8 mouse cellular contexts compared by ENCODE assay signal in genomic region chr9:41735448-41736233, GRCm38 (mm10).
DNase-seq lines count a peak whose midpoint lies in the region; ATAC-seq and TF ChIP-seq lines count a peak whose summit lies in the region.

No protein-coding gene starts in this region.

- no peaks in the 10 kb centered on the region; the same call in 1 of the 2 replicates for H3K36me3 ChIP-seq in forebrain, embryonic 13.5 days (ENCODE audit: poor library complexity, severe bottlenecking)
- H3K36me3 ChIP-seq in liver, embryonic 16.5 days (ENCODE audit: control insufficient read depth, insufficient read depth) = no peaks in the 10 kb centered on the region

- no peak for TF ChIP-seq CTCF in layer of hippocampus, adult 2 months (conservative IDR thresholded peaks at IDR 0.05)

- intact Hi-C loops in heart, postnatal 36 days (cut with DNase I) = loop anchor here (5.0 to 10.0 kb wide), 2 partner anchors 153 to 251 kb away; no protein-coding TSS in a partner anchor

- DNase-seq in 3134 (ENCODE audit: extremely low read depth, insufficient read length, low spot score) = peak; percentile 51
- DNase-seq in heart, postnatal 36 days = peak; percentile 41 to 46
- DNase-seq in layer of hippocampus, adult 2 months (ENCODE audit: low spot score in 2 of 2) = peak; percentile 63 to 81
- peak; percentile 15 for DNase-seq in ovary, postnatal 10 days (ENCODE audit: low spot score)
- no peak for DNase-seq in thymus, postnatal 0 days (ENCODE audit: low spot score)

- H3K4me2 ChIP-seq in forebrain, embryonic 13.5 days = peak overlapping the region; percentile 66
- H3K4me2 ChIP-seq in liver, embryonic 16.5 days (ENCODE audit: low read depth, low read length) = peak overlapping the region; percentile 46

- ATAC-seq in forebrain, embryonic 13.5 days = peak; percentile 93
- ATAC-seq in liver, embryonic 16.5 days (ENCODE audit: low read depth) = no peak

- no peaks in the 10 kb centered on the region for H3K4me1 ChIP-seq in brown adipose tissue, adult 24 weeks (ENCODE audit: control insufficient read depth, insufficient read depth, insufficient read length, low read length)
- H3K4me1 ChIP-seq in forebrain, embryonic 13.5 days = peaks cover 45% of the 10 kb centered on the region
- no peaks in the 10 kb centered on the region for H3K4me1 ChIP-seq in liver, embryonic 16.5 days (ENCODE audit: control insufficient read depth, low read depth, low read length)

- peak overlapping the region; percentile 38 for H3K4me3 ChIP-seq in brown adipose tissue, adult 24 weeks (ENCODE audit: insufficient read depth, low read depth, low read length)
- H3K4me3 ChIP-seq in forebrain, embryonic 13.5 days = peak overlapping the region; percentile 35
- peak overlapping the region; percentile 55 for H3K4me3 ChIP-seq in layer of hippocampus, adult 2 months
- H3K4me3 ChIP-seq in liver, embryonic 16.5 days (ENCODE audit: low read depth, low read length) = peak overlapping the region; percentile 6; the same call in 1 of the 2 replicates

- no peaks in the 10 kb centered on the region for H3K9me3 ChIP-seq in forebrain, embryonic 13.5 days (replicated peaks)
- H3K9me3 ChIP-seq in liver, embryonic 16.5 days (replicated peaks; ENCODE audit: control insufficient read depth, low read length) = no peaks in the 10 kb centered on the region

- no peaks in the 10 kb centered on the region for H3K27me3 ChIP-seq in forebrain, embryonic 13.5 days
- peaks cover 5% of the 10 kb centered on the region for H3K27me3 ChIP-seq in liver, embryonic 16.5 days (ENCODE audit: control insufficient read depth, insufficient read depth, low read depth, low read length)

- WGBS in forebrain, embryonic 13.5 days = under 1% methylated on average over 22 of the region's 22 CpGs
- WGBS in liver, embryonic 16.5 days (ENCODE audit: insufficient replicate concordance) = 3% methylated on average over 22 of the region's 22 CpGs

- H3K27ac ChIP-seq in brown adipose tissue, adult 24 weeks (replicated peaks; ENCODE audit: low read depth, low read length) = no peak overlapping the region
- peak overlapping the region; percentile 99 for H3K27ac ChIP-seq in forebrain, embryonic 13.5 days
- peak overlapping the region; percentile 96 for H3K27ac ChIP-seq in layer of hippocampus, adult 2 months
- H3K27ac ChIP-seq in liver, embryonic 16.5 days (ENCODE audit: low read length) = no peak overlapping the region

- peak overlapping the region; percentile 60 for H3K9ac ChIP-seq in forebrain, embryonic 13.5 days
- no peak overlapping the region for H3K9ac ChIP-seq in liver, embryonic 16.5 days (ENCODE audit: low read depth, low read length)

Comparison
In these comparisons a context has a peak if more than half of its experiments do, and no peak if none do; other contexts are left out.
1. H3K27ac ChIP-seq: peak in forebrain, embryonic 13.5 days (single experiment) and layer of hippocampus, adult 2 months (single experiment); none in brown adipose tissue, adult 24 weeks (single experiment) and liver, embryonic 16.5 days (single experiment).
2. Peak in every context shown above with its lines, with median percentiles within 50 percentile points of each other: H3K4me3 ChIP-seq.